Mouse (Mus musculus) frontal cortex, postnatal 36 days (tissue): ENCODE measurements at regions not wholly inside any gene's neighbourhood (a gene's known extent, or its start where the extent isn't known, plus 50 kb on each side); places are given as distances from the start of the nearest gene placed in this dataset.

Source experiments
- DNase-seq, 2 experiments: peaks; one replicate each; pipeline ENCODE4 v3.0.0; 2022; ENCODE audit warnings: low spot score in 2 of 2

GRCm38 (mm10) chr1:151263372-151263771 lies 53.4 kb downstream of the Gm47996 start:
- no peak for DNase-seq

- DNase-seq, result no peak
Observed at GRCm38 (mm10) chr1:151263830-151264229, 53.9 kb downstream of the Gm47996 start.

- no peak for DNase-seq
Observed at GRCm38 (mm10) chr1:151264789-151265188, 54.9 kb downstream of the Gm47996 start.

GRCm38 (mm10) chr1:151265590-151265989 lies 55.7 kb downstream of the Gm47996 start:
- no peak for DNase-seq

GRCm38 (mm10) chr1:151266703-151267102 lies 56.8 kb downstream of the Gm47996 start:
- DNase-seq, result no peak

- DNase-seq, result no peak
Observed at GRCm38 (mm10) chr1:151270691-151271090, 60.8 kb downstream of the Gm47996 start.

GRCm38 (mm10) chr1:151274306-151274705 lies 64.4 kb downstream of the Gm47996 start:
- no peak for DNase-seq

- no peak for DNase-seq
Observed at GRCm38 (mm10) chr1:151275581-151275980, 65.7 kb downstream of the Gm47996 start.

- DNase-seq, result no peak
Observed at GRCm38 (mm10) chr1:151279955-151280354, 64.3 kb upstream of the Ivns1abp start.

GRCm38 (mm10) chr1:151285045-151285444 lies 59.2 kb upstream of the Ivns1abp start:
- no peak for DNase-seq

- DNase-seq, result peak; percentile 24 to 34
Observed at GRCm38 (mm10) chr1:151287451-151287850, 56.8 kb upstream of the Ivns1abp start.

- DNase-seq, result no peak
Observed at GRCm38 (mm10) chr1:151289061-151289460, 55.2 kb upstream of the Ivns1abp start.

GRCm38 (mm10) chr1:151289493-151290258 lies 54.6 kb upstream of the Ivns1abp start:
- no peak for DNase-seq

GRCm38 (mm10) chr1:151293311-151294050 lies 50.8 kb upstream of the Ivns1abp start:
- DNase-seq, result no peak
